Mouse (Mus musculus): Measurements from ENCODE around the gene Fam57a.
"Not testable (repeated sequence)": the region's sequence is repeated elsewhere in the genome, so short reads cannot be mapped to it uniquely, and the experiment has no call there.

The Fam57a gene

GRCm38 (mm10) chr11:76180146-76180540, 672 bp downstream of the Fam57a start:
- DNase-seq (ENCODE audit: low read depth), result no peak

- DNase-seq (ENCODE audit: low read depth), result no peak
Measured at GRCm38 (mm10) chr11:76183745-76184144, 4.3 kb downstream of the Fam57a start.

- no peak for DNase-seq (ENCODE audit: low read depth)
Measured at GRCm38 (mm10) chr11:76186908-76187307, 7.4 kb downstream of the Fam57a start.

- no peak for DNase-seq (ENCODE audit: low read depth)
Measured at GRCm38 (mm10) chr11:76196275-76196976, 17.0 kb downstream of the Fam57a start.

GRCm38 (mm10) chr11:76196977-76197469, 17.6 kb downstream of the Fam57a start:
- no peak for DNase-seq (ENCODE audit: low read depth)

- peak; percentile 32 for DNase-seq (ENCODE audit: low read depth)
Measured at GRCm38 (mm10) chr11:76201761-76202674, 22.5 kb downstream of the Fam57a start.

- no peak for DNase-seq (ENCODE audit: low read depth)
Measured at GRCm38 (mm10) chr11:76206793-76207192, 27.3 kb downstream of the Fam57a start.

- no peak for DNase-seq (ENCODE audit: low read depth)
Measured at GRCm38 (mm10) chr11:76210228-76210985, 30.9 kb downstream of the Fam57a start.

- not testable (repeated sequence) for DNase-seq (ENCODE audit: low read depth)
Measured at GRCm38 (mm10) chr11:76211595-76211994, 32.1 kb downstream of the Fam57a start.

GRCm38 (mm10) chr11:76213841-76214240, 34.4 kb downstream of the Fam57a start:
- no peak for DNase-seq (ENCODE audit: low read depth)

- no peak for DNase-seq (ENCODE audit: low read depth)
Measured at GRCm38 (mm10) chr11:76215011-76215410, 35.5 kb downstream of the Fam57a start.

- no peak for DNase-seq (ENCODE audit: low read depth)
Measured at GRCm38 (mm10) chr11:76216049-76216540, 36.6 kb downstream of the Fam57a start.

GRCm38 (mm10) chr11:76216681-76217389, 37.4 kb downstream of the Fam57a start:
- DNase-seq (ENCODE audit: low read depth), result peak; percentile 40

GRCm38 (mm10) chr11:76217390-76217800, 37.9 kb downstream of the Fam57a start, which contains the start of the genes Dbil5 and Gemin4:
TSS of gene Dbil5 (plus strand) at chr11:76217608.
TSS of gene Gemin4 (minus strand) at chr11:76217664.
- peak; percentile 98 for DNase-seq (ENCODE audit: low read depth)

GRCm38 (mm10) chr11:76224631-76225030, 45.2 kb downstream of the Fam57a start:
- no peak for DNase-seq (ENCODE audit: low read depth)

- no peak for DNase-seq (ENCODE audit: low read depth)
Measured at GRCm38 (mm10) chr11:76225051-76225450, 45.6 kb downstream of the Fam57a start.

GRCm38 (mm10) chr11:76236136-76236535, 56.7 kb downstream of the Fam57a start:
- no peak for DNase-seq (ENCODE audit: low read depth)

- DNase-seq (ENCODE audit: low read depth), result no peak
Measured at GRCm38 (mm10) chr11:76239750-76240149, 60.3 kb downstream of the Fam57a start.

- DNase-seq (ENCODE audit: low read depth), result peak; percentile 83
Measured at GRCm38 (mm10) chr11:76242901-76243810, 63.7 kb downstream of the Fam57a start, which contains the start of the genes Mrm3 and Glod4. TSS of gene Mrm3 (plus strand) at chr11:76243715. TSS of gene Glod4 (minus strand) at chr11:76243725.

All from c-Kit-positive CD71-positive TER-119-negative erythroid progenitor cells, embryonic 14.5 days (primary cell).